Mouse (Mus musculus) left cerebral cortex, postnatal 4 days (tissue): ENCODE results near the gene Gm2888. TPM values are rescaled to one million over a fixed set of nuclear protein-coding genes. Genes with fewer than 3 reads are reported as not detected.
A peak's percentile ranks its signal among the peaks of the same experiment; 100 is the strongest.
"Not testable (repeated sequence)": the region's sequence is repeated elsewhere in the genome, so short reads cannot be mapped to it uniquely, and the experiment has no call there.

Experiments used
- DNase-seq: peaks from one replicate; pipeline ENCODE4 v3.0.0-alpha.2; 2022
- intact Hi-C: fragments of 180-260 bp; cut with DNase I; formaldehyde crosslinking; loops from one replicate; pipeline ENCODE4 v1.15.1; 2025
- total RNA-seq, 2 experiments: library from RNA; stranded (reverse); gene quantifications; 2 replicates each; pipeline ENCODE4 v1.2.3; 2021

Gene Gm2888
- not detected for total RNA-seq

DNA sequence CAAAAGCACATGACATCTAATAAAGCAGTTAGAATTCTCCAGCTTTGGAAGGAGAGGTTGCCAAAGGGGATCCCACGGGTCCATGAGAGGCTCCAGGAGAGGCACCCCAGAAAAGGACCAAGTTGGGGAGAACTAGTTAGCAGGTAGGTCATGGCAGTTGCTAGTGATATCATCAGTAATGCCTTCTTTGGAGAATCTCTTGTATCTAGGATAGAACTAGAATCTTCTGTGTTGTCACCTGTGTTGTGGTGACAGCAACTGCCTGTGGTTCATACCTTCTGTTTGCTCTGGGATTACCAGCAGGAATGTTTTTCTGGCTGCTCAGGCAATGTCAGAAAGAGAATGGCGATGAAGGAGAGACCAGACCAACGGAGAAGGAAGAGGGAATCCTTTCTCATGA lies at the start of gene Gm2888:
Gene Gm2888, plus strand, starts transcription at position 301 of the 400 bp plus-strand sequence.
- intact Hi-C loops, DNase-seq: not testable (repeated sequence)

DNA sequence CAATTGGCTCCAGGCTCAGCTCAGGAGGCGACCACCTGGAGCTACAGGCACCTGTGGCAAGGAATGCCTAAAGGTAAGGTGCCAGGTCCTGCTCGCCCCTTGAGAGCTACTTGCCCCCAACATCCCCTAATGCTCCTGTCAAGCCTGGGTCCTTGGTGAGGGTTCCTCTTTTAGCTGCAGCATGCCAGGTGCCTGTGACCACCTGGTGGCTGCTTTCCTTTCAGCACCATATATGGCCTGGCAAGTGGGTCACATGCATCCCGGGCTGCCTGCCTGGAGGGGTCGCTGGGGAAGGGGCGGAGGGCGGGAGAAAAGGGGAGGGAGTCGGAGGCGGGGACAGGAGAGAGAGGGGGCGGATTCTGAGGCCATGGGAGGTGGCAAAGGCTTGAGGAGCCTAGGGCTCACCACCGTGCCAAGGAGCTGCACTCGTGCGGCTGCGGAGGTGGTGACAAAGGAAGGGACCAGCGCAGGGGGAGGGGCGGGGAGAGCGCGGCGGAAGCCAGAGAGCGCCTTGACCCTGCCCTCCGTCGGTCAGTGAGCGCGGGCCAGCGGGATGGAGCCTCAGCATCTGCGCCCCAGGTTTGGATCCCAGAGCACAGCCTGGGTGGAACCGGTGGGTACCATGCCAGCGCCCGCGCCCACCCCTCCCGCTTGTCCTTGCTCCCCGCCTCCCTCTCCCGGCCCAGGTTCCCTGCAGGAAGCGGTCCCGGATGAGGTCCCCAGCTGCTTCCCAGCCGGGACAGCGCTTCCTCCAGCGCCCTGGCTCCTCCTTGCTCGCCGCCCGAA lies 19.1 kb downstream of the Gm2888 start, which contains the start of gene Gm2897:
Gene Gm2897, plus strand, starts transcription at position 559 of the 786 bp plus-strand sequence.
- peak; percentile 19 for DNase-seq
- intact Hi-C loops, result not testable (repeated sequence)

DNA sequence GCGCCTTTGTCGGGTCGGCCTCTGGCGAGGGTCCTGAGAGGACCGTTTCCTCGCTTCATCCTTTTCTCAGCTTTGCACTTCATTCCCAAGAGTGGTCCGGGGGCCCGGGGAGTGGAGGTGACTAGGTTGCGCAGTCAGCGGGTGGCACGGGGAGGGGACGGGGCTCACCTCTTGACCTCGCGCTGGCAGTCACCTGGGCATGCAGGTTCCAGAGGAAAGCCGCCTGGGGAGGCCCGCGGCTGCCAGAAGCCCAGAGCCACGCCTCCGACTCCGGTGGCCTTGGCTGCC lies 19.7 kb downstream of the Gm2888 start:
- intact Hi-C loops, result not testable (repeated sequence)
- peak; percentile 23 for DNase-seq

DNA sequence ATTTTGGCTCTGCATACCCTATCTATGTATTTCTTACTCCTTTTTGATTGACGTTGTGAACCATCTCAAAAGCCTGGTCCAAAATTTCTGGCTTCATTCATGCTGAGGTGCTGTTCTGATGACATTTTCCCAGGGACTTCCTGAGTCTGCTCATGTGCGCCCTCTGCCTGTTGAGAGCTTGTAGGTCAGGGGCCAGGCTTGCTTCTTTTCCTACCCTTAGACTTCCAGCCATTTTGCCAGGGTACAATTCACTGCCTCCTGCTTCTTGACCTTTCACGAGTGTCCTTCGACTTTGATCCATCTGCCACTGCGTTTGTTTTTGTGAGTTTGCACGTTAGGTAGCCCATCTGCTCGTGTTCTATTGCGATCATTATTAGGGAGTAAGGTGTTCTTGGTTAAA lies 20.3 kb downstream of the Gm2888 start:
- DNase-seq, intact Hi-C loops: not testable (repeated sequence)

Other genes with a start within 250 kb of the Gm2888 start
- gene Gm2897, start 19.3 kb downstream of the Gm2888 start, total RNA-seq, result 1 to 10 TPM; 5.6 to 5.9 TPM
- not detected for gene Gm10340, start 104.0 kb downstream of the Gm2888 start, total RNA-seq
- under 1 TPM in 1 of 2 experiments, not detected in 1; 0.74 TPM for gene Gm5795, start 158.3 kb downstream of the Gm2888 start, total RNA-seq
- gene D830030K20Rik, start 178.5 kb downstream of the Gm2888 start, total RNA-seq, result 10 to 100 TPM; 10.3 to 13.5 TPM